Comparison of ENCODE assay signal across 8 mouse cellular contexts in the genomic region with DNA sequence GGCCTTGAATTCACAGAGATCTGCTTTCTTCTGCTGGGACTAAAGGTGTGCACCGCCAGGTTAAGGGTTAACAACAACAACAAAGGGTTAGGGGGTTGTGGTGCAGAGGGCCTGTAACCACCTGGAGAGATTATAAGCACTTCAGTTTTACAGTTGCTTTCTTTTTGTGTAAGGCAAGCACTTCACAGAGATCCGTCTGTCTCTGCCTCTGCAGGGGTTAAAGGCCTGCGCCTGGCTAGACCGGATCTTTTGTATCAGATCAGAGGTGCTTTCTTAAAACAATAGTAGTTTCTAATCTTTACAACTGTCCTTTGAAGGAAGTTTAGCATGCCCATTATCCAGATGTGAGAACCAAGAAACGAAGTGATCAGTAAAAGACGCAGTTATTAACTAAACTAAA. TPM values are rescaled to one million over a fixed set of nuclear protein-coding genes. Genes with fewer than 3 reads are reported as not detected.
DNase-seq lines count a peak whose midpoint lies in the region; ATAC-seq and TF ChIP-seq lines count a peak whose summit lies in the region.

No protein-coding gene starts in this region.

- H3K27ac ChIP-seq in forebrain, embryonic 14.5 days (ENCODE audit: low read depth, low read length): no peak overlapping the region
- 0 out of 2 replicates have a peak overlapping the region, but pooled peaks have one; percentile 7 for H3K27ac ChIP-seq in liver, postnatal 0 days (ENCODE audit: low read depth)

- H3K9ac ChIP-seq in forebrain, embryonic 14.5 days (ENCODE audit: low read length): peak overlapping the region; percentile 66
- H3K9ac ChIP-seq in liver, postnatal 0 days (replicated peaks): peak overlapping the region; percentile 79

- H3K4me1 ChIP-seq in forebrain, embryonic 14.5 days (ENCODE audit: control insufficient read depth, insufficient read depth, low read length): no peaks in the 10 kb centered on the region
- H3K4me1 ChIP-seq in liver, postnatal 0 days (ENCODE audit: insufficient read depth): no peaks in the 10 kb centered on the region

- no peak for TF ChIP-seq CTCF in liver, postnatal 0 days (IDR thresholded peaks at IDR 0.05; ENCODE audit: low read depth)

- WGBS in forebrain, embryonic 14.5 days: 33% methylated on average over 6 of the region's 6 CpGs
- 34% methylated on average over 6 of the region's 6 CpGs for WGBS in liver, postnatal 0 days (ENCODE audit: insufficient replicate concordance)

- peak overlapping the region; percentile 54 for H3K4me2 ChIP-seq in forebrain, embryonic 14.5 days (ENCODE audit: low read length)
- H3K4me2 ChIP-seq in liver, postnatal 0 days (ENCODE audit: low read depth, low read length): peak overlapping the region; percentile 73

- H3K27me3 ChIP-seq in forebrain, embryonic 14.5 days (replicated peaks; ENCODE audit: control insufficient read depth, insufficient read depth, low read length): no peaks in the 10 kb centered on the region
- H3K27me3 ChIP-seq in liver, postnatal 0 days (ENCODE audit: insufficient read depth, low read length): no peaks in the 10 kb centered on the region

- peak; percentile 27 for DNase-seq in cerebellum, adult 9-10 months
- no peak for DNase-seq in cerebellum, adult 9-11 months
- DNase-seq in forebrain, embryonic 14.5 days (ENCODE audit: low spot score): no peak
- no peak for DNase-seq in liver, postnatal 0 days
- DNase-seq in frontal cortex, postnatal 25 days (ENCODE audit: low spot score in 2 of 2): no peak
- DNase-seq in spleen, adult 18-20 months: no peak
- DNase-seq in layer of hippocampus, postnatal 25 days (ENCODE audit: extremely low spot score in 1 of 2, low spot score in 1 of 2): no peak

- no peaks in the 10 kb centered on the region for H3K9me3 ChIP-seq in forebrain, embryonic 14.5 days (replicated peaks; ENCODE audit: control insufficient read depth, low read length)
- no peaks in the 10 kb centered on the region for H3K9me3 ChIP-seq in liver, postnatal 0 days (ENCODE audit: low read length)

- peaks cover 10% of the 10 kb centered on the region; the same call in 1 of the 2 replicates for H3K36me3 ChIP-seq in forebrain, embryonic 14.5 days (ENCODE audit: control insufficient read depth, insufficient read depth, low read length)
- peaks cover 18% of the 10 kb centered on the region for H3K36me3 ChIP-seq in liver, postnatal 0 days (replicated peaks; ENCODE audit: insufficient read depth, low read length)

- ATAC-seq in CD4-positive, CD25-positive, alpha-beta regulatory T cell, adult 4 months: peak; percentile 33
- peak; percentile 13 for ATAC-seq in forebrain, embryonic 14.5 days
- no peak for ATAC-seq in liver, postnatal 0 days

- no peak for TF ChIP-seq EP300 in liver, postnatal 0 days (IDR thresholded peaks at IDR 0.05; ENCODE audit: low read depth)

- H3K4me3 ChIP-seq in forebrain, embryonic 14.5 days (ENCODE audit: low read depth, low read length): peak overlapping the region; percentile 49
- peak overlapping the region; percentile 69 for H3K4me3 ChIP-seq in liver, postnatal 0 days (ENCODE audit: low read depth, low read length)

RNA-seq across cellular contexts. Expression of gene Med12, which starts 0.4 kb away (rescaled TPM):
- polyA plus RNA-seq in CD4-positive, CD25-positive, alpha-beta regulatory T cell, adult 4 months (2017; shearing (Covaris generic)): 10 to 100 TPM; 72.2 to 98.1 TPM
- polyA plus RNA-seq in forebrain, embryonic 14.5 days (2014; fragmentation: Nextera tagmentation; extraction: Ambion mirVana): 24.7 and 25.0 TPM in 2 replicates
- 10.2 and 14.3 TPM in 2 replicates for polyA plus RNA-seq in liver, postnatal 0 days (2015; fragmentation: Nextera tagmentation; extraction: Ambion mirVana)
- 10 to 100 TPM; 21.2 to 39.4 TPM for total RNA-seq in layer of hippocampus, postnatal 25 days (2021)

RNA-seq across cellular contexts. Expression of gene Gm20489, which starts 4.6 kb away (rescaled TPM):
- under 1 TPM in 1 of 2 experiments, not detected in 1; 0.42 TPM for polyA plus RNA-seq in CD4-positive, CD25-positive, alpha-beta regulatory T cell, adult 4 months (2017; shearing (Covaris generic))
- polyA plus RNA-seq in forebrain, embryonic 14.5 days (2014; fragmentation: Nextera tagmentation; extraction: Ambion mirVana): not detected in 2 replicates
- polyA plus RNA-seq in liver, postnatal 0 days (2015; fragmentation: Nextera tagmentation; extraction: Ambion mirVana): not detected in 2 replicates
- total RNA-seq in layer of hippocampus, postnatal 25 days (2021): not detected

RNA-seq across cellular contexts. Expression of gene Il2rg, which starts 5.4 kb away (rescaled TPM):
- polyA plus RNA-seq in CD4-positive, CD25-positive, alpha-beta regulatory T cell, adult 4 months (2017; shearing (Covaris generic)): 1,000 to 10,000 TPM; 2,002 to 2,386 TPM
- 6.2 and 6.5 TPM in 2 replicates for polyA plus RNA-seq in forebrain, embryonic 14.5 days (2014; fragmentation: Nextera tagmentation; extraction: Ambion mirVana)
- polyA plus RNA-seq in liver, postnatal 0 days (2015; fragmentation: Nextera tagmentation; extraction: Ambion mirVana): 7.7 and 8.0 TPM in 2 replicates
- 1 to 10 TPM; 1.3 to 1.4 TPM for total RNA-seq in layer of hippocampus, postnatal 25 days (2021)

RNA-seq across cellular contexts. Expression of gene Gm614, which starts 9.6 kb away (rescaled TPM):
- 1 to 10 TPM; 1.7 to 2.9 TPM for polyA plus RNA-seq in CD4-positive, CD25-positive, alpha-beta regulatory T cell, adult 4 months (2017; shearing (Covaris generic))
- not detected in 2 replicates for polyA plus RNA-seq in forebrain, embryonic 14.5 days (2014; fragmentation: Nextera tagmentation; extraction: Ambion mirVana)
- polyA plus RNA-seq in liver, postnatal 0 days (2015; fragmentation: Nextera tagmentation; extraction: Ambion mirVana): not detected in 2 replicates
- total RNA-seq in layer of hippocampus, postnatal 25 days (2021): not detected

RNA-seq across cellular contexts. Expression of gene Foxo4, which starts 19.1 kb away (rescaled TPM):
- 1 to 10 TPM; 4.8 to 6.0 TPM for polyA plus RNA-seq in CD4-positive, CD25-positive, alpha-beta regulatory T cell, adult 4 months (2017; shearing (Covaris generic))
- polyA plus RNA-seq in forebrain, embryonic 14.5 days (2014; fragmentation: Nextera tagmentation; extraction: Ambion mirVana): 1.0 and 1.2 TPM in 2 replicates
- polyA plus RNA-seq in liver, postnatal 0 days (2015; fragmentation: Nextera tagmentation; extraction: Ambion mirVana): 1.00 and 1.1 TPM in 2 replicates
- total RNA-seq in layer of hippocampus, postnatal 25 days (2021): 10 to 100 TPM; 18.4 to 22.8 TPM

Comparison
In these comparisons a context has a peak if more than half of its experiments do, and no peak if none do; other contexts are left out.
1. RNA of gene Il2rg, which starts 5.4 kb away (polyA plus RNA-seq): 2,002 to 2,386 TPM in CD4-positive, CD25-positive, alpha-beta regulatory T cell, adult 4 months; 7.7 to 8.0 TPM in liver, postnatal 0 days and 6.2 to 6.5 TPM in forebrain, embryonic 14.5 days; every median in the first group is over 100 times any median in the second.